23 mouse cellular contexts compared by ENCODE assay signal in the genomic region with DNA sequence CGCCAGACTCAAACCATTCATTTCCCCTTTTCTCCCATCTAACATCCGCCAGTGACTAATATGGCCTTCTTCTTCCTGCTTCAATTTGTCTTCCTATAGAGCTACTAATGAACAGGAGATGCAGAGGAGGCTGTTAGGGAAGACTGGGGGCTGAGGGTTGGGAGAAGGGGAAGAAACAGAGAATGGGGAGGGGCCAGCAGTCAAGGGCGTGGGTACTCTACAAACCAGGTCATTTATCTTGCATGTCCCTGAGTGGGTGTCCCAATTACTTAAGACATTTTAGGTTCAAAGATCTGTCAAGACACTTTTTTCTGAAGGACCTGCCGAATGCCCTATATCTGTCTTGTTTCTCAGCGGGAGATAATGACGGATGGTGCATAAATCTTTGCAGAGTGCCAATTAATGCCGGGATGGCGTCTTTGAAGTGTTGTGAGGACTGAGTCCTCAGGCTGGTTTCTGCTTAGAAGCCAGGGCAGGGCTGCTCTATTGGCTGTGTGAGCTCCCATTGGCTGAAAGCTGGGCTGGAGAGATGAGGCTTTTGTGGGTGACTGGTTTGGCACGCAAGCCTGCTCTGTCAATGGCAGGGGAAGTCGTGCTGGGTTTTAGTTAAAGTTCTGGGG.
DNase-seq lines count a peak whose midpoint lies in the region; ATAC-seq lines count a peak whose summit lies in the region.
"Had no signal": no experiment of that assay in that cellular context is flagged by ENCODE, and none has a peak within 500 bp of the region (broad histone marks: within the 10 kb centered on the region; RNA-seq: fewer than 3 reads in every experiment).

No protein-coding gene starts in this region.

- WGBS in embryonic facial prominence, embryonic 14.5 days = 68% methylated on average over 10 of the region's 10 CpGs
- WGBS in embryonic facial prominence, embryonic 10.5 days = 77% methylated on average over 10 of the region's 10 CpGs
- 74% methylated on average over 10 of the region's 10 CpGs for WGBS in midbrain, embryonic 14.5 days

- peaks cover 5% of the 10 kb centered on the region; the same call in 1 of the 2 replicates for H3K9me3 ChIP-seq in embryonic facial prominence, embryonic 14.5 days (ENCODE audit: control insufficient read depth, low read length)
- H3K9me3 ChIP-seq in embryonic facial prominence, embryonic 10.5 days = no peaks in the 10 kb centered on the region
- H3K9me3 ChIP-seq in midbrain, embryonic 14.5 days (ENCODE audit: control insufficient read depth, low read length) = no peaks in the 10 kb centered on the region
- H3K9me3 ChIP-seq: heart, embryonic 15.5 days; hindbrain, embryonic 15.5 days; liver, embryonic 15.5 days; midbrain, embryonic 12.5 days had no signal

- no peaks in the 10 kb centered on the region for H3K4me1 ChIP-seq in embryonic facial prominence, embryonic 14.5 days (ENCODE audit: control insufficient read depth, insufficient read depth, low read length)
- H3K4me1 ChIP-seq in embryonic facial prominence, embryonic 10.5 days = no peaks in the 10 kb centered on the region
- no peaks in the 10 kb centered on the region for H3K4me1 ChIP-seq in midbrain, embryonic 14.5 days (ENCODE audit: control insufficient read depth, insufficient read depth, low read length)
- H3K4me1 ChIP-seq: heart, embryonic 15.5 days; hindbrain, embryonic 15.5 days; limb, embryonic 13.5 days; liver, embryonic 15.5 days; midbrain, embryonic 12.5 days had no signal

- no peak overlapping the region for H3K4me2 ChIP-seq in embryonic facial prominence, embryonic 14.5 days (ENCODE audit: low read depth, low read length)
- no peak overlapping the region for H3K4me2 ChIP-seq in midbrain, embryonic 14.5 days (ENCODE audit: low read length)
- H3K4me2 ChIP-seq: heart, embryonic 15.5 days; hindbrain, embryonic 15.5 days; limb, embryonic 13.5 days; liver, embryonic 15.5 days; midbrain, embryonic 12.5 days had no signal

- no peak overlapping the region for H3K4me3 ChIP-seq in embryonic facial prominence, embryonic 14.5 days (ENCODE audit: low read depth, low read length)
- no peak overlapping the region for H3K4me3 ChIP-seq in embryonic facial prominence, embryonic 10.5 days
- no peak overlapping the region for H3K4me3 ChIP-seq in midbrain, embryonic 14.5 days (replicated peaks; ENCODE audit: low read depth, low read length)
- H3K4me3 ChIP-seq: heart, embryonic 15.5 days; hindbrain, embryonic 15.5 days; limb, embryonic 13.5 days; liver, embryonic 15.5 days; midbrain, embryonic 12.5 days had no signal

- no peak overlapping the region for H3K27ac ChIP-seq in embryonic facial prominence, embryonic 14.5 days (replicated peaks; ENCODE audit: low read depth, low read length)
- H3K27ac ChIP-seq in embryonic facial prominence, embryonic 10.5 days (replicated peaks) = no peak overlapping the region
- H3K27ac ChIP-seq in midbrain, embryonic 14.5 days (replicated peaks; ENCODE audit: low read depth, low read length) = no peak overlapping the region
- H3K27ac ChIP-seq: heart, embryonic 15.5 days; hindbrain, embryonic 15.5 days; limb, embryonic 13.5 days; liver, embryonic 15.5 days; midbrain, embryonic 12.5 days had no signal

- intact Hi-C loops in heart, postnatal 10 days (cut with DNase I) = no loop called here

- no peaks in the 10 kb centered on the region for H3K27me3 ChIP-seq in embryonic facial prominence, embryonic 14.5 days (replicated peaks; ENCODE audit: control insufficient read depth, insufficient read depth, low read length)
- H3K27me3 ChIP-seq in embryonic facial prominence, embryonic 10.5 days (replicated peaks; ENCODE audit: low read depth, poor library complexity, severe bottlenecking) = no peaks in the 10 kb centered on the region
- no peaks in the 10 kb centered on the region for H3K27me3 ChIP-seq in midbrain, embryonic 14.5 days (ENCODE audit: control insufficient read depth, insufficient read depth, low read length)
- H3K27me3 ChIP-seq: CH12.LX; heart, embryonic 15.5 days; hindbrain, embryonic 15.5 days; limb, embryonic 13.5 days; liver, embryonic 15.5 days; midbrain, embryonic 12.5 days had no signal

- no peak overlapping the region for H3K9ac ChIP-seq in embryonic facial prominence, embryonic 14.5 days (ENCODE audit: low read depth, low read length)
- H3K9ac ChIP-seq in midbrain, embryonic 14.5 days (replicated peaks; ENCODE audit: low read length) = no peak overlapping the region
- H3K9ac ChIP-seq: heart, embryonic 15.5 days; hindbrain, embryonic 15.5 days; limb, embryonic 13.5 days; liver, embryonic 15.5 days; midbrain, embryonic 12.5 days had no signal

- ATAC-seq in embryonic facial prominence, embryonic 14.5 days (ENCODE audit: low read depth) = no peak
- ATAC-seq in midbrain, embryonic 14.5 days (ENCODE audit: low FRiP score, low TSS enrichment) = peak; percentile 63
- ATAC-seq: activated CD4-positive, CD25-positive, alpha-beta regulatory T cell, adult 4 months had no signal

- DNase-seq in embryonic facial prominence, embryonic 14.5 days (ENCODE audit: low spot score) = peak; percentile 23
- no peak for DNase-seq in embryonic facial prominence, embryonic 10.5 days (ENCODE audit: low spot score)
- DNase-seq in MN1 (ENCODE audit: low spot score) = peak; percentile 13
- DNase-seq in embryo, embryonic 9.5 days (ENCODE audit: extremely low spot score) = peak; percentile 55
- peak; percentile 69 for DNase-seq in midbrain, embryonic 14.5 days
- DNase-seq in heart, postnatal 10 days = no peak
- DNase-seq in frontal cortex, adult 2 months (ENCODE audit: extremely low spot score in 1 of 2, low spot score in 1 of 2) = no peak
- DNase-seq in thymus, postnatal 14 days = no peak
- DNase-seq: cerebellum, adult 11-12 months; cerebellum, postnatal 36 days; heart, adult 11 months; kidney, adult 8-10 months; layer of hippocampus, postnatal 36 days; lung, postnatal 10 days; right cerebral cortex, postnatal 14 days; thymus, postnatal 4 days had no signal

- no peaks in the 10 kb centered on the region for H3K36me3 ChIP-seq in embryonic facial prominence, embryonic 14.5 days (ENCODE audit: control insufficient read depth, insufficient read depth, low read length)
- no peaks in the 10 kb centered on the region for H3K36me3 ChIP-seq in embryonic facial prominence, embryonic 10.5 days (replicated peaks)
- no peaks in the 10 kb centered on the region for H3K36me3 ChIP-seq in midbrain, embryonic 14.5 days (ENCODE audit: control insufficient read depth, insufficient read depth, low read length)
- H3K36me3 ChIP-seq: heart, embryonic 15.5 days; hindbrain, embryonic 15.5 days; limb, embryonic 13.5 days; liver, embryonic 15.5 days; midbrain, embryonic 12.5 days had no signal

Comparison
In these comparisons a context has a peak if more than half of its experiments do, and no peak if none do; other contexts are left out.
1. DNase-seq: peak in embryonic facial prominence, embryonic 14.5 days (single experiment), MN1 (single experiment), embryo, embryonic 9.5 days (single experiment) and midbrain, embryonic 14.5 days (single experiment); none in embryonic facial prominence, embryonic 10.5 days (single experiment), heart, postnatal 10 days (0 of 2), frontal cortex, adult 2 months (0 of 2) and thymus, postnatal 14 days (single experiment).